Mouse (Mus musculus) olfactory bulb, adult 2 months (tissue): ENCODE measurements around the gene Copz1.

ENCODE experiments used
- CTCF ChIP-seq: fragments of 200-500 bp; IDR thresholded peaks from 2 replicates; pipeline ENCODE4 v1.5.1; 2012; ENCODE audit warnings: low read depth, mild to moderate bottlenecking, low read length, moderate library complexity; ENCODE audit not compliant: insufficient read depth
- POLR2A ChIP-seq: fragments of 200-500 bp; IDR thresholded peaks from 2 replicates; pipeline ENCODE4 v1.6.1; 2012; ENCODE audit warnings: mild to moderate bottlenecking, low read depth, low read length, moderate library complexity; ENCODE audit not compliant: insufficient read depth

DNA sequence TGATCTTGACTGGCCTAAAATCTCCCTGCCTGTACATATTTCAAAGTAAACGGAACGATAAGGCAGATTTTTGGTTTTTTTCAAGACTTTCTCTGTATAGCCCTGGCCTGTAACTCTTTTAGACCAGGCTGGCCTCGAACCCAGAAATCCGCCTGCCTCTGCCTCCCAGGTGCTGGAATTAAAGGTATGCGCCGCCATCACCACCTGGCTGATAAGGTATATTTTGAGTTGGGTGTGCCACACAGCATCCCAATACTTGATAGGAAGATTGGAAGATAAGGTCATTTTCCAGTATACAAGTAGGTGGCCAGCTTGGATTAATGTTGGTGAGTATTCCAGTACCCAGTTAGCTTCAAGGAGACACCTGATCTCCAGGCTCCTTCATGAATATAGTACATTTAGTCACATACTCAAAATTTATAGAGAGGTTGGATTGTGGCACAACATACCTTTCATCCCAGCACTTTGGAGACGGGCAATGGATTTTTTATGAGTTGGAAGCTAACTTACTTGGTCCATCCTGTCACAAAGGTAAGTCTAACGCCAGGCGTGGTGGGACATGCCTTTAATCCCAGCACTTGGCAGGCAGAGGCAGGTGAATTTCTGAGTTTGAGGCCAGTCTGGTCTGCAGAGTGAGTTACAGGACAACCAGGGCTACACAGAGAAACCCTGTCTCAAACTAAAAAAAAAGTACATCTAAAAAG lies 25.3 kb upstream of the Copz1 start:
- TF ChIP-seq CTCF (no peak), POLR2A (no peak)
